Mouse (Mus musculus) stomach, postnatal 0 days (tissue): ENCODE data around the gene Ubash3a. TPM values are rescaled to one million over a fixed set of nuclear protein-coding genes. Genes with fewer than 3 reads are reported as not detected.
A peak's percentile ranks its signal among the peaks of the same experiment; 100 is the strongest.

Experiments used
- ATAC-seq: fragments of 200-750 bp; cut with Nextera tagmentation; 2 replicates; pipeline ENCODE4 v1.8.0; 2017; ENCODE audit not compliant: low FRiP score, low TSS enrichment
- DNase-seq: peaks from one replicate; pipeline ENCODE4 v3.0.0-alpha.2; 2016; ENCODE audit warnings: low spot score
- H3K27ac ChIP-seq: fragments of 300-500 bp; sonication (generic); replicated peaks from 2 replicates; pipeline ENCODE4 v1.5.1; 2014; ENCODE audit warnings: mild to moderate bottlenecking, control low read depth
- H3K27me3 ChIP-seq: fragments of 300-500 bp; sonication (generic); 2 replicates; pipeline ENCODE4 v1.6.1; 2014; ENCODE audit warnings: low read length; ENCODE audit not compliant: control insufficient read depth, insufficient read depth
- H3K36me3 ChIP-seq: fragments of 300-500 bp; sonication (generic); 2 replicates; pipeline ENCODE4 v1.6.1; 2014; ENCODE audit warnings: low read length, mixed read lengths; ENCODE audit not compliant: control insufficient read depth, insufficient read depth
- H3K4me1 ChIP-seq: fragments of 300-500 bp; sonication (generic); replicated peaks from 2 replicates; pipeline ENCODE4 v1.6.1; 2014; ENCODE audit warnings: antibody characterized with exemption; ENCODE audit not compliant: control insufficient read depth, insufficient read depth
- H3K4me2 ChIP-seq: fragments of 300-500 bp; sonication (generic); replicated peaks from 2 replicates; pipeline ENCODE4 v1.6.1; 2014; ENCODE audit warnings: low read depth, mild to moderate bottlenecking, control low read depth, moderate library complexity
- H3K4me3 ChIP-seq: fragments of 300-500 bp; sonication (generic); 2 replicates; pipeline ENCODE4 v1.5.1; 2014; ENCODE audit warnings: low read depth, low read length, control low read depth
- H3K9ac ChIP-seq: fragments of 300-500 bp; sonication (generic); 2 replicates; pipeline ENCODE4 v1.6.1; 2014; ENCODE audit warnings: mild to moderate bottlenecking, low read length, control low read depth, mixed read lengths
- H3K9me3 ChIP-seq: fragments of 300-500 bp; sonication (generic); 2 replicates; pipeline ENCODE4 v1.6.1; 2016; ENCODE audit warnings: low read length; ENCODE audit not compliant: control insufficient read depth
- CTCF ChIP-seq: IDR thresholded peaks from 2 replicates; pipeline ENCODE4 v1.5.1; 2016; ENCODE audit warnings: antibody characterized with exemption, low read depth, mild to moderate bottlenecking, moderate library complexity
- EP300 ChIP-seq: optimal IDR thresholded peaks from 2 replicates; pipeline ENCODE3; 2016; ENCODE audit warnings: antibody characterized with exemption
- WGBS: fragments of 180-500 bp; shearing (Covaris S2); extraction: QIAGEN DNeasy Blood & Tissue Kit; methylation state at CpG from one replicate; pipeline ENCODE4 v1.1.7; 2014; 5-methylcytosine and 5-hydroxymethylcytosine counted together
- polyA plus RNA-seq: library from polyadenylated mRNA; unstranded; fragments of >200 nt; fragmentation: Nextera tagmentation; extraction: Ambion mirVana; gene quantifications from 2 replicates; pipeline ENCODE4 v1.2.1, GENCODE M21; 2015

The Ubash3a gene
- polyA plus RNA-seq, 1 experiment from 2014 or later = 0.13 TPM

GRCm38 (mm10) chr17:31295892-31296781 is 88.5 kb downstream of the Ubash3a start:
- peak overlapping the region; percentile 90 for H3K27ac ChIP-seq
- H3K36me3 ChIP-seq = no peaks in the 10 kb centered on the region
- WGBS = under 1% methylated on average over 67 of the region's 68 CpGs
- DNase-seq = peak; percentile 92
- H3K9ac ChIP-seq = peak overlapping the region; percentile 75
- no peaks in the 10 kb centered on the region for H3K27me3 ChIP-seq
- no peaks in the 10 kb centered on the region; the same call in 1 of the 2 replicates for H3K4me1 ChIP-seq
- H3K9me3 ChIP-seq = no peaks in the 10 kb centered on the region
- peak overlapping the region; percentile 98 for H3K4me2 ChIP-seq
- TF ChIP-seq CTCF (no peak), EP300 (no peak)
- H3K4me3 ChIP-seq = peak overlapping the region; percentile 62
- ATAC-seq = peak; percentile 83

Other genes starting within 250 kb of the Ubash3a start
- 11.1 and 13.2 TPM in 2 replicates for gene Abcg1, start 150.2 kb upstream of the Ubash3a start, polyA plus RNA-seq
- gene Tff3, start 78.2 kb upstream of the Ubash3a start, polyA plus RNA-seq = 8.3 and 10.5 TPM in 2 replicates
- gene Tff2, start 63.6 kb upstream of the Ubash3a start, polyA plus RNA-seq = 866 and 948 TPM in 2 replicates
- gene Tff1, start 42.6 kb upstream of the Ubash3a start, polyA plus RNA-seq = 9,478 and 9,587 TPM in 2 replicates
- gene Tmprss3, start 8.9 kb upstream of the Ubash3a start, polyA plus RNA-seq = 0.39 TPM in 2 replicates
- gene Rsph1, start 69.5 kb downstream of the Ubash3a start, polyA plus RNA-seq = 0.87 and 0.99 TPM in 2 replicates
- 14.7 and 16.6 TPM in 2 replicates for gene Slc37a1, start 78.9 kb downstream of the Ubash3a start, polyA plus RNA-seq
- gene Pde9a, start 178.3 kb downstream of the Ubash3a start, polyA plus RNA-seq = 11.6 and 12.1 TPM in 2 replicates